16 mouse cellular contexts compared by ENCODE assay signal in the genomic region with DNA sequence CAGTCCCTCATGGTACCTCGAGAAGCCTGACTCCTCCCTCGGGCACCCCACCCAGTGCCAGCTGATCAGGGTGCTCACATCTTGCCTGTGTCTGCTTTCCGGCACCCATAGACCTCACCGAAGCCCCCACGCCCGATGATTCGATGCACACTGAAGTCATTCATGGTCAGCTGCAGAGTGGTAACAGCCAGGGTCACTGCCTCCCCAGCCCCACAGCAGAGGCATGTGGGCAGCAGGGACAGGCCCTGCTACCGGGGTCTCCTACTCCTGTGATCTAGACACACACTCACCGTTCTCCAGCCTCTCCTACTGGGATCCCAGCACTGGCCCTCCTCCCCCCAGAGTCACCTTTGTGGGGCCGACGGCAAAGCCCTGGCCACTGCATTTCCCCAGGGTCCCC.
"Had no signal": no experiment of that assay in that cellular context is flagged by ENCODE, and none has a peak within 500 bp of the region (broad histone marks: within the 10 kb centered on the region; RNA-seq: fewer than 3 reads in every experiment).

No protein-coding gene starts in this region.

- H3K4me3 ChIP-seq: liver, embryonic 15.5 days; lung, embryonic 15.5 days; midbrain, embryonic 13.5 days; midbrain, embryonic 15.5 days; neural tube, embryonic 12.5 days; stomach, embryonic 15.5 days had no signal

- H3K4me1 ChIP-seq: midbrain, embryonic 13.5 days; midbrain, embryonic 15.5 days; neural tube, embryonic 12.5 days had no signal

- H3K9me3 ChIP-seq: liver, embryonic 15.5 days; lung, embryonic 15.5 days; megakaryocyte, embryonic 14.5 days; midbrain, embryonic 13.5 days; midbrain, embryonic 15.5 days; neural tube, embryonic 12.5 days; stomach, embryonic 15.5 days had no signal

- H3K27me3 ChIP-seq: liver, embryonic 15.5 days; lung, embryonic 15.5 days; megakaryocyte, embryonic 14.5 days; midbrain, embryonic 13.5 days; midbrain, embryonic 15.5 days; neural tube, embryonic 12.5 days; stomach, embryonic 15.5 days had no signal

- H3K27ac ChIP-seq: liver, embryonic 15.5 days; lung, embryonic 15.5 days; macrophage; midbrain, embryonic 13.5 days; midbrain, embryonic 15.5 days; neural tube, embryonic 12.5 days; stomach, embryonic 15.5 days; stomach, postnatal 0 days had no signal

- H3K9ac ChIP-seq: liver, embryonic 15.5 days; liver, postnatal 0 days; lung, embryonic 15.5 days; midbrain, embryonic 13.5 days; midbrain, embryonic 15.5 days; neural tube, embryonic 12.5 days; stomach, embryonic 15.5 days had no signal

- ATAC-seq: liver, postnatal 0 days; lung, postnatal 0 days; midbrain, embryonic 13.5 days; midbrain, embryonic 15.5 days had no signal

- DNase-seq: liver, postnatal 0 days; lung, adult 2 months; lung, postnatal 14 days; lung, postnatal 36 days; thymus, adult 2 months had no signal

- H3K4me2 ChIP-seq: liver, embryonic 15.5 days; lung, embryonic 15.5 days; midbrain, embryonic 11.5 days; midbrain, embryonic 13.5 days; midbrain, embryonic 15.5 days; neural tube, embryonic 12.5 days; stomach, embryonic 15.5 days had no signal
